Mouse (Mus musculus) forebrain, postnatal 0 days (tissue): ENCODE measurements around the gene Ovol1. TPM values are rescaled to one million over a fixed set of nuclear protein-coding genes. Genes with fewer than 3 reads are reported as not detected.

Source experiments
- ATAC-seq: fragments of 200-750 bp; cut with Nextera tagmentation; 2 replicates; pipeline ENCODE4 v1.8.0; 2017; ENCODE audit warnings: mild to moderate bottlenecking, moderate library complexity
- DNase-seq: peaks from one replicate; pipeline ENCODE4 v3.0.0-alpha.2; 2015
- H3K27ac ChIP-seq: fragments of 300-500 bp; sonication (generic); 2 replicates; pipeline ENCODE4 v1.5.1; 2014; ENCODE audit warnings: low read depth, mild to moderate bottlenecking, antibody characterized with exemption, low read length, moderate library complexity, mixed read lengths
- H3K27me3 ChIP-seq: fragments of 300-500 bp; sonication (generic); 2 replicates; pipeline ENCODE4 v1.6.1; 2014; ENCODE audit warnings: mild to moderate bottlenecking, low read length, mixed read lengths; ENCODE audit not compliant: insufficient read depth
- H3K36me3 ChIP-seq: fragments of 300-500 bp; sonication (generic); 2 replicates; pipeline ENCODE4 v1.6.1; 2014; ENCODE audit warnings: mild to moderate bottlenecking, moderate library complexity; ENCODE audit not compliant: insufficient read depth
- H3K4me1 ChIP-seq: fragments of 300-500 bp; sonication (generic); 2 replicates; pipeline ENCODE4 v1.6.1; 2014; ENCODE audit warnings: antibody characterized with exemption; ENCODE audit not compliant: insufficient read depth
- H3K4me2 ChIP-seq: fragments of 300-500 bp; sonication (generic); 2 replicates; pipeline ENCODE4 v1.6.1; 2014; ENCODE audit warnings: low read depth, mild to moderate bottlenecking, moderate library complexity
- H3K4me3 ChIP-seq: fragments of 300-500 bp; sonication (generic); 2 replicates; pipeline ENCODE4 v1.5.1; 2014; ENCODE audit warnings: low read depth, low read length, mixed read lengths
- H3K9ac ChIP-seq: fragments of 300-500 bp; sonication (generic); 2 replicates; pipeline ENCODE4 v1.6.1; 2014; ENCODE audit warnings: mild to moderate bottlenecking
- H3K9me3 ChIP-seq: fragments of 300-500 bp; sonication (generic); 2 replicates; pipeline ENCODE4 v1.6.1; 2016; ENCODE audit warnings: low read length
- CTCF ChIP-seq: sonication (generic); IDR thresholded peaks from 2 replicates; pipeline ENCODE4 v1.5.1; 2016; ENCODE audit warnings: antibody characterized with exemption, control low read depth, low read depth
- WGBS: fragments of 180-500 bp; shearing (Covaris S2); extraction: QIAGEN DNeasy Blood & Tissue Kit; methylation state at CpG from one replicate; pipeline ENCODE4 v1.1.7; 2014; 5-methylcytosine and 5-hydroxymethylcytosine counted together
- polyA plus RNA-seq: library from polyadenylated mRNA; unstranded; fragments of >200 nt; fragmentation: Nextera tagmentation; extraction: Ambion mirVana; gene quantifications from 2 replicates; pipeline ENCODE4 v1.2.1, GENCODE M21; 2015
- total RNA-seq: library from RNA; depleted of rRNA; stranded (reverse); fragments of >200 nt; gene quantifications from 2 replicates; pipeline ENCODE4 v1.2.3, GENCODE M21; 2014

The Ovol1 gene
- total and polyA plus RNA-seq, 2 experiments from 2014 or later = 0.11 TPM; not detected in 1

DNA sequence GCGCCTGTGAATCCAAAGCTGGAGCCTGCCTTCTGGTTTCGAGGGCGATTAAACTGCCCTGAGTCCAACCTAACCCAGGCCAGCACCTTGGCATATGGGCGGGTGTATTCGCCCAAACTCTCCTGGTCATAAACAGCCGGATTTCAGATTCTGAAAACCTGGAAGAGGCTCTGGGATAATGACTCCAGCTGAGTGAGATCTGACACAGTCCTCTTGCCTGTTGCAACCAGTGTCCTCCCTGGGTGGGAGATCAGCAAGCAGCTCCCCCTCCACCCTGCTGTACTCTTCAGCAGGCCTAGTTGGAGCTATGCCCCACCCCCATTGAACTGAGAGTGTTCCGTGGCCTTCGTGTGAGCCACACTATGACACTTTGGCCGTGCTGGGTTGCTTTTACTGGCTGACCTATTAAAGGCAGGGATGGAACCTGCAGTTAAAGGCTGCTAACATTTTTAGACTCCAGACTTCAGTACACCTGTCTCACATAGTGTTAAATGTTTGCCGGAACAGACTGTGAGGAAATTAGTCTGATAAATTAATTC is 875 bp upstream of the Ovol1 start:
- 14% methylated on average over 10 of the region's 10 CpGs for WGBS
- Histone ChIP-seq H3K4me1 (no peaks in the 10 kb centered on the region; the same call in 1 of the 2 replicates), H3K4me2 (peak overlapping the region; percentile 68), H3K9me3 (no peaks in the 10 kb centered on the region), H3K9ac (no peak overlapping the region), H3K36me3 (no peaks in the 10 kb centered on the region), H3K4me3 (peak overlapping the region; percentile 39; the same call in 1 of the 2 replicates), H3K27ac (no peak overlapping the region), H3K27me3 (peaks cover 54% of the 10 kb centered on the region)
- DNase-seq (no peak), ATAC-seq (no peak)
- no peak for TF ChIP-seq CTCF

DNA sequence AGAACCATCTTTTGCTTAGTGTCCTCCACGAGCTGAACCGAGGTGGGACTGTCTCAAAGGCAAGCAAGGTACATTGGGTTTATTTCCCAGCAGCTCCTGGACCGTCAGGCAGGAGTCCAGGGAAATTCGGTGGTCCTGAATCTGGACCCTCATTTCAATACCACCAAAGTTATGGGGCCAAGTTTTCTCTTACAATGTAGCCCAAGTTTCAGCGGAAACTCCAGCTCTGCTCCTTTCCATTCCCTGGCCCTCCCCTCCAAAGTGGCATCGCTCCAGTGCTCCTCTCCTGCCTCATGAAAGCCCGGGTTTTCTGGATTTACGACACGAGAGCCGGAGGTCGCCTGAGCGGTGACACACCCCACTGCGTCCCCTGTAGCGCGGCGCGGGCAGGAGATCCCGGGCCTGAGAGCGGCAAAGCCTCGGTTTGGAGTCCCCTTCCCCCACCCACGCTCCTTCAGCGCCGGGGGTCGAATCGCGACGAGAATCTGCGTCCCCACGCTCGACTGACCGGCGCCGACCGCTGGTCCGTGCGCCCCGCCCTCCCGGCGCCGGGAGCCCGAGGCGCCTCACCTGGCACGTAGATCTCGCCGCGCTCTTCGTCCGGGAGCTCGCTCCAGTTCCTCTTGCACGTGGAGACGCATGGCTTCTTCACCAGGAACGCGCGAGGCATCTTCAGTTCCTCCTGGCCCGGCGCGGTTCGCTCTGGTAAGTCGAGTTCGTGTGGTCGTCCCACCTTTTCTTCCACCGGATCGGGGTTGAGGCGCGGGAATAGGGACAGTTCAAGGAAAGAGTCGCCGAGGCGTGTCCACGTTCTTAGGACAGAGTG is 602 bp downstream of the Ovol1 start:
- peak overlapping the region; percentile 39 for H3K4me3 ChIP-seq
- H3K27me3 ChIP-seq = peaks cover 54% of the 10 kb centered on the region
- no peaks in the 10 kb centered on the region for H3K36me3 ChIP-seq
- H3K4me2 ChIP-seq = peak overlapping the region; percentile 68
- H3K9ac ChIP-seq = peak overlapping the region; percentile 44
- H3K9me3 ChIP-seq = no peaks in the 10 kb centered on the region
- 3% methylated on average over 69 of the region's 69 CpGs for WGBS
- ATAC-seq (no peak), DNase-seq (peak; percentile 26)
- TF ChIP-seq CTCF = no peak
- no peak overlapping the region for H3K27ac ChIP-seq
- H3K4me1 ChIP-seq = no peaks in the 10 kb centered on the region; the same call in 1 of the 2 replicates

DNA sequence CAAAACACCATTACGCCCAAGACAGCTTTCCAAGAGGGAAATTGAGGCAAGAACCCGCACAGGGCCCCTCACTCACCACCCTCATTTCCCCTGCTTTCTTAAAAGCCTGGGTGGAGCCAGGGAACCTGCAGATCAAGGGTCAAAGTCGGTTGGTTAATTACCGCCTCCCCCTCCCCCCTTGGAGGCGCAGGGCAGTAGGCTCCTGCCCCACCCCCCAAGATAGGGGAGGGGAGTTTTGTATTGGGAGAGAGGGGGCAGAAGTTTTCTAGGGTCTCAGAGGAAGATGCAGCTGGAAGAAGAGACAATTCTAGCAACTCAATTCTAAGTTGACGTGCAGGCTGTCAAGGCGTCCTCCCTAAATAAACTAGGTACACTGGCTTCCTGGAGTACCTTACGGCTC is 1.2 kb downstream of the Ovol1 start:
- Histone ChIP-seq H3K9me3 (no peaks in the 10 kb centered on the region), H3K4me2 (no peak overlapping the region), H3K9ac (no peak overlapping the region), H3K27me3 (peaks cover 54% of the 10 kb centered on the region), H3K27ac (no peak overlapping the region), H3K4me1 (no peaks in the 10 kb centered on the region; the same call in 1 of the 2 replicates), H3K4me3 (no peak overlapping the region), H3K36me3 (no peaks in the 10 kb centered on the region)
- TF ChIP-seq CTCF = no peak
- DNase-seq (no peak), ATAC-seq (no peak)
- WGBS = 19% methylated on average over 8 of the region's 8 CpGs

DNA sequence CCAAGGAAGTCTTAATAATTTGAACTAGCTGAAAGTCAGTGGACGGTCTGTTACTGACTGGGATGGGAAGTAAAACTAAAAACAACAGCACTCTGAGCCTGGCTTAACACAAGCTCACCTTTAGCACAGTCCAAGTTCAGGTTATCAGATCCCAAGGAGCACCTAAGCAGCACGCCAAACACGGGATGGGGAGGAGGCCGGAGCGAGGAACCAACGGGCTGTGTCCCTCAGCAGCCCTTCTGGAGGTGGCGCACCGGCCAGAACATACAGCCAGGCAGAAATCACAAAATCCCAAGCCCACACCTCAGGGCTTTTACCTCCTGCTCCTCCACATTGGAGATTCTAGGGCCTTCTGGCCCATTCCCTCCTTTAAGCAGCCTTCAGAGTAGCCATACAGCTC is 1.7 kb downstream of the Ovol1 start:
- Histone ChIP-seq H3K4me3 (no peak overlapping the region), H3K27ac (no peak overlapping the region), H3K9me3 (no peaks in the 10 kb centered on the region), H3K9ac (no peak overlapping the region), H3K4me1 (no peaks in the 10 kb centered on the region; the same call in 1 of the 2 replicates), H3K27me3 (peaks cover 54% of the 10 kb centered on the region), H3K36me3 (no peaks in the 10 kb centered on the region), H3K4me2 (no peak overlapping the region)
- no peak for DNase-seq
- ATAC-seq = no peak
- 63% methylated on average over 8 of the region's 8 CpGs for WGBS
- no peak for TF ChIP-seq CTCF

DNA sequence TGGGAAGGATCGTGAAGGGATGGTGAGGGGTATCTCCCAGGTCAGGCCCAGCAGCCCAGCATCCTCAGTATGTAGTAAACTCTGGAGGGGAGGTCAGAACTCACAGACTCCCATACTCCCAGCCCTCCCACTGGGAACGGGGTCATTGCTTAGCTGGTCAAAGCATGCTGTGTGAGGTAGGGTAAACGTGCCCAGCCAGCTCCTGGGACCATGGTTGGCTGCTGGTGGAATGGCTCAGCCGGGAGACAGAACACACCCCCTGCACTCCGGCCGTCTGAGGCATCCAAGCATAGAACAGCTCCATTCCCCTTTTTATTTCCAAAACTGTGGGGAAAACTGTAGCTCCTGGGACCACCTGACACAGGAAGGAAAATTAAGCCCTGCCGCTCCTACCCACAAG is 2.3 kb downstream of the Ovol1 start:
- Histone ChIP-seq H3K27me3 (peaks cover 54% of the 10 kb centered on the region), H3K27ac (no peak overlapping the region), H3K4me2 (no peak overlapping the region), H3K4me3 (no peak overlapping the region), H3K9me3 (no peaks in the 10 kb centered on the region), H3K9ac (no peak overlapping the region), H3K36me3 (no peaks in the 10 kb centered on the region), H3K4me1 (no peaks in the 10 kb centered on the region; the same call in 1 of the 2 replicates)
- WGBS = 47% methylated on average over 7 of the region's 7 CpGs
- no peak for TF ChIP-seq CTCF
- ATAC-seq = no peak
- DNase-seq = no peak

DNA sequence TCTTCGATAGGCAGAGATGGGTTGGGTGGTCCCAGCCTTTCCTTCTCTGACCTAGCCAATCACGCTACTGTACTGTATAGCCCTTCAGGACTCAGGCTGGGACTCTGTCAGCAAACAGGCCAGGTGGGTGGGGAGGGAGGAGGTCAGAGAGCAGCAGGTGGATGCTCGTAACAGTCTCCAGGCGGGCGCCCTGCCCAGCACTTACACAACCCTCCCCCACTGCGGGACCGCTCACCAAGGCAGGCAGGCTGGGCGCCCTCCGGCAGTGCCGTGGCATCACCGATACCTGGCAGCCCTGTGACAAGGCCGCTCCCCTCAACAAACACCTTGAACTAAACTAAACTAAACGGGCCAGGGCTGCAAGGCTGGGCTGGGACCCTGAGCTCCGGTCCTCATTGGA is 6.2 kb downstream of the Ovol1 start:
- DNase-seq (no peak), ATAC-seq (no peak)
- Histone ChIP-seq H3K4me1 (no peaks in the 10 kb centered on the region), H3K4me2 (no peak overlapping the region), H3K27me3 (peaks cover 20% of the 10 kb centered on the region), H3K36me3 (no peaks in the 10 kb centered on the region), H3K9ac (no peak overlapping the region), H3K4me3 (no peak overlapping the region), H3K9me3 (no peaks in the 10 kb centered on the region), H3K27ac (no peak overlapping the region)
- 80% methylated on average over 14 of the region's 14 CpGs for WGBS
- no peak for TF ChIP-seq CTCF

DNA sequence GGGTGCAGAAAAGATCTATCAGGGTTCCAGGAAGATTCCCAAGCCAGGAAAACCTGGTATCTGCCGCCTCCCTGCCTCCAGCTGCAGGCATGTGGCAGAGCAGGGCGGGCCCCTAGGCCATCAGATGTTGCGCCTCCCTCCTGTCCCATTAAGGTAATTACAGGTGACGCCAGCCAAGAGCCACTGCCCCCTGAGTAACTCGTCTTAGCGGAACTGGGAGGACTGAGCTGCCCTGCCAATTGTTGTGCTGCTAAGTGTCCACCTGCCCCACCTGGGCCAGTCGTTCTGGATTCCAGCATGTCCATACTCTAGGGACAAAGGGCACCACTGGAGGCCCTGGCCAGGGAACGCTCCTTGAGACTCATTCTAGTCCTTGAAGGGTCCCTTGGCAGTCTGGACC is 6.6 kb downstream of the Ovol1 start:
- no peak overlapping the region for H3K4me2 ChIP-seq
- H3K36me3 ChIP-seq = no peaks in the 10 kb centered on the region
- no peak overlapping the region for H3K4me3 ChIP-seq
- H3K27me3 ChIP-seq = peaks cover 16% of the 10 kb centered on the region
- WGBS = 57% methylated on average over 8 of the region's 8 CpGs
- H3K27ac ChIP-seq = no peak overlapping the region
- no peaks in the 10 kb centered on the region for H3K4me1 ChIP-seq
- DNase-seq = no peak
- no peak for ATAC-seq
- H3K9me3 ChIP-seq = no peaks in the 10 kb centered on the region
- H3K9ac ChIP-seq = no peak overlapping the region
- no peak for TF ChIP-seq CTCF
